Mouse (Mus musculus) hindbrain, embryonic 11.5 days (tissue): Measurements from ENCODE around the gene Tmem270. TPM values are rescaled to one million over a fixed set of nuclear protein-coding genes. Genes with fewer than 3 reads are reported as not detected.

Experiments used
- ATAC-seq: fragments of 200-750 bp; cut with Nextera tagmentation; 2 replicates; pipeline ENCODE4 v1.8.0; 2017; ENCODE audit warnings: mild to moderate bottlenecking, moderate TSS enrichment, moderate library complexity; ENCODE audit not compliant: low FRiP score
- DNase-seq: peaks from one replicate; pipeline ENCODE4 v3.0.0-alpha.2; 2015; ENCODE audit warnings: low spot score
- H3K27ac ChIP-seq: fragments of 300-500 bp; sonication (generic); 2 replicates; pipeline ENCODE4 v1.5.1; 2014; ENCODE audit warnings: mild to moderate bottlenecking, low read depth, low read length
- H3K27me3 ChIP-seq: fragments of 300-500 bp; sonication (generic); 2 replicates; pipeline ENCODE4 v1.6.1; 2014; ENCODE audit warnings: mild to moderate bottlenecking, low read length, moderate library complexity, mixed read lengths; ENCODE audit not compliant: control insufficient read depth, insufficient read depth
- H3K36me3 ChIP-seq: fragments of 300-500 bp; sonication (generic); 2 replicates; pipeline ENCODE4 v1.6.1; 2014; ENCODE audit warnings: mild to moderate bottlenecking, low read length, moderate library complexity, mixed read lengths; ENCODE audit not compliant: control insufficient read depth, insufficient read depth
- H3K4me1 ChIP-seq: fragments of 300-500 bp; sonication (generic); replicated peaks from 2 replicates; pipeline ENCODE4 v1.6.1; 2014; ENCODE audit warnings: low read length, mixed read lengths; ENCODE audit not compliant: control insufficient read depth, insufficient read depth
- H3K4me2 ChIP-seq: fragments of 300-500 bp; sonication (generic); replicated peaks from 2 replicates; pipeline ENCODE4 v1.6.1; 2014; ENCODE audit warnings: mild to moderate bottlenecking, low read depth, low read length
- H3K4me3 ChIP-seq: fragments of 300-500 bp; sonication (generic); 2 replicates; pipeline ENCODE4 v1.5.1; 2014; ENCODE audit warnings: low read depth, low read length
- H3K9ac ChIP-seq: fragments of 300-500 bp; sonication (generic); 2 replicates; pipeline ENCODE4 v1.6.1; 2014; ENCODE audit warnings: low read depth, low read length
- H3K9me3 ChIP-seq: fragments of 300-500 bp; sonication (generic); 2 replicates; pipeline ENCODE4 v1.6.1; 2016; ENCODE audit warnings: low read length; ENCODE audit not compliant: control insufficient read depth
- WGBS: fragments of 180-500 bp; shearing (Covaris S2); extraction: QIAGEN DNeasy Blood & Tissue Kit; methylation state at CpG from one replicate; pipeline ENCODE4 v1.1.7; 2014; 5-methylcytosine and 5-hydroxymethylcytosine counted together
- polyA plus RNA-seq: library from polyadenylated mRNA; unstranded; fragments of >200 nt; fragmentation: Nextera tagmentation; extraction: Ambion mirVana; gene quantifications from 2 replicates; pipeline ENCODE4 v1.2.1, GENCODE M21; 2014

The Tmem270 gene
- polyA plus RNA-seq: not detected in 2 replicates

DNA sequence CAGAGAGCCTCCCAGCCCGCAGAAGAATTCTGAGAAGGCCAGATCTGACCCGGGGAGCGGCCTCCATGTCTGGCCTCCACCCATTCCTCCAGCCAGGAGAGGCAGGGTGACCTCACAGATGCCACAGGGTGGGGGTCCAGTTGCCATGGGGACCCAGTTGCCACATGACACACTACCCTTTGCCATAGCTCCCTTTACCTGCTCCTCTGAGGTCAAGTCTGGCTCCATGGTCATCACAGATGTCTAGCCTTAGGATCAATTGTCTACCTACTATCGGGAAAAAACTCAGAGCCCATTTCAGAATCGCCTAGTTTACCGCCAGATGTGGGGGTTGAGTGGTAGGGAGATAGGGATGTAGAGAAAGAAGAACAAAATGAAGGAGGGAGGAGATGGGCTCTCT, at the start of gene Tmem270:
Gene Tmem270 (minus strand): TSS at position 101 of the 400 bp plus-strand sequence.
- H3K4me2 ChIP-seq: no peak within 1 kb of the TSS
- ATAC-seq (no peak), DNase-seq (no peak)
- H3K9ac ChIP-seq: no peak within 1 kb of the TSS
- H3K27me3 ChIP-seq: no peaks in the 10 kb centered on the region
- H3K36me3 ChIP-seq: no peaks in the 10 kb centered on the region
- WGBS: 76% methylated on average over 6 of the region's 6 CpGs
- H3K4me1 ChIP-seq: no peaks in the 10 kb centered on the region
- no peaks in the 10 kb centered on the region for H3K9me3 ChIP-seq
- no peak within 1 kb of the TSS for H3K4me3 ChIP-seq
- H3K27ac ChIP-seq: no peak within 1 kb of the TSS

GRCm38 (mm10) chr5:134955491-134955890, 49.0 kb upstream of the Tmem270 start:
- ATAC-seq (no peak), DNase-seq (no peak)
- Histone ChIP-seq H3K4me2 (no peak overlapping the region), H3K4me1 (no peaks in the 10 kb centered on the region), H3K9me3 (no peaks in the 10 kb centered on the region), H3K27me3 (no peaks in the 10 kb centered on the region), H3K4me3 (no peak overlapping the region), H3K9ac (no peak overlapping the region), H3K27ac (no peak overlapping the region), H3K36me3 (no peaks in the 10 kb centered on the region)
- 82% methylated on average over 5 of the region's 5 CpGs for WGBS

- Histone ChIP-seq H3K4me2 (no peak overlapping the region), H3K36me3 (no peaks in the 10 kb centered on the region), H3K9ac (no peak overlapping the region), H3K4me1 (no peaks in the 10 kb centered on the region), H3K9me3 (no peaks in the 10 kb centered on the region), H3K27ac (no peak overlapping the region), H3K4me3 (no peak overlapping the region), H3K27me3 (peaks cover 11% of the 10 kb centered on the region)
- WGBS: 39% methylated on average over 19 of the region's 19 CpGs
- ATAC-seq (no peak), DNase-seq (no peak)
Measured at GRCm38 (mm10) chr5:134951053-134951884, 44.7 kb upstream of the Tmem270 start.

- H3K27ac ChIP-seq: no peak overlapping the region
- no peak overlapping the region for H3K4me2 ChIP-seq
- H3K4me3 ChIP-seq: no peak overlapping the region
- DNase-seq (no peak), ATAC-seq (no peak)
- H3K9ac ChIP-seq: no peak overlapping the region
- peaks cover 23% of the 10 kb centered on the region for H3K27me3 ChIP-seq
- H3K9me3 ChIP-seq: no peaks in the 10 kb centered on the region
- WGBS: 69% methylated on average over 4 of the region's 4 CpGs
- H3K4me1 ChIP-seq: no peaks in the 10 kb centered on the region
- no peaks in the 10 kb centered on the region for H3K36me3 ChIP-seq
Measured at GRCm38 (mm10) chr5:134948085-134948439, 41.5 kb upstream of the Tmem270 start.

GRCm38 (mm10) chr5:134947420-134948084, 41.0 kb upstream of the Tmem270 start:
- Histone ChIP-seq H3K9me3 (no peaks in the 10 kb centered on the region), H3K4me2 (no peak overlapping the region), H3K27ac (no peak overlapping the region), H3K4me1 (no peaks in the 10 kb centered on the region), H3K9ac (no peak overlapping the region), H3K4me3 (no peak overlapping the region), H3K27me3 (peaks cover 23% of the 10 kb centered on the region), H3K36me3 (no peaks in the 10 kb centered on the region)
- no peak for DNase-seq
- no peak for ATAC-seq
- WGBS: 65% methylated on average over 5 of the region's 5 CpGs

DNA sequence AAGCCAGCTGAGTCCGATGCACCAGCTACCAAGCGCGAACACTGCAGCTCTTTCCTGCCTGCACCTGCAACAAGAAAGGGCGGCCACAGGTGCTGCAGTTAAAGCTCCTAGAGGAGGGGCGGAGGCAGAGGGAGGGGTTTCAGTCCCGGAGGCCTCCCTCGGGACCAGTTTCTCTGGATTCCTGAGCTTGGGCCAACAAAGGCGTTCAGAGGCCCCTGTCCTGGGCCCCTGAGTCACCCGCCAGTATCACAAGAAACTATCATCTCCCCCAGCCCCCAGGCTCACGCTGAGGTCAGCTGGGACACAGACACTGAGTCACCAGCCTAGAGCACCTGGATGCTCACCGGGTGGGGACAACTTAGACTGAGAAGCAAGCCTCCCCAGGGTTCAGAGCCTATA, 40.3 kb upstream of the Tmem270 start, which contains the start of gene Cldn4:
Gene Cldn4 (minus strand): TSS at position 78 of the 399 bp plus-strand sequence.
- Histone ChIP-seq H3K27ac (no peak within 1 kb of the TSS), H3K4me3 (no peak within 1 kb of the TSS), H3K4me2 (0 out of 2 replicates have a peak within 1 kb of the TSS, but pooled peaks have one; percentile 8), H3K4me1 (no peaks in the 10 kb centered on the region), H3K9ac (0 out of 2 replicates have a peak within 1 kb of the TSS, but pooled peaks have one; percentile 7), H3K36me3 (no peaks in the 10 kb centered on the region), H3K27me3 (peaks cover 23% of the 10 kb centered on the region), H3K9me3 (no peaks in the 10 kb centered on the region)
- 12% methylated on average over 11 of the region's 11 CpGs for WGBS
- DNase-seq: peak; percentile 27
- ATAC-seq: no peak

GRCm38 (mm10) chr5:134946063-134946856, 39.7 kb upstream of the Tmem270 start:
- H3K4me1 ChIP-seq: no peaks in the 10 kb centered on the region
- no peak overlapping the region for H3K27ac ChIP-seq
- 17% methylated on average over 43 of the region's 43 CpGs for WGBS
- ATAC-seq (no peak), DNase-seq (peak; percentile 32)
- peaks cover 23% of the 10 kb centered on the region for H3K27me3 ChIP-seq
- no peaks in the 10 kb centered on the region for H3K36me3 ChIP-seq
- 0 out of 2 replicates have a peak overlapping the region, but pooled peaks have one; percentile 7 for H3K9ac ChIP-seq
- H3K4me3 ChIP-seq: no peak overlapping the region
- 0 out of 2 replicates have a peak overlapping the region, but pooled peaks have one; percentile 8 for H3K4me2 ChIP-seq
- H3K9me3 ChIP-seq: no peaks in the 10 kb centered on the region

- ATAC-seq (no peak), DNase-seq (no peak)
- Histone ChIP-seq H3K4me3 (no peak overlapping the region), H3K4me1 (no peaks in the 10 kb centered on the region), H3K9me3 (no peaks in the 10 kb centered on the region), H3K27ac (no peak overlapping the region), H3K9ac (0 out of 2 replicates have a peak overlapping the region, but pooled peaks have one; percentile 7), H3K27me3 (peaks cover 23% of the 10 kb centered on the region), H3K4me2 (no peak overlapping the region), H3K36me3 (no peaks in the 10 kb centered on the region)
- 43% methylated on average over 18 of the region's 19 CpGs for WGBS
Measured at GRCm38 (mm10) chr5:134945266-134945959, 38.9 kb upstream of the Tmem270 start.
